In genomic region chr2:71805611-71806567, GRCm38 (mm10) we compare ENCODE assay signal across 19 mouse cellular contexts.
DNase-seq lines count a peak whose midpoint lies in the region; ATAC-seq and TF ChIP-seq lines count a peak whose summit lies in the region.
"Had no signal": no experiment of that assay in that cellular context is flagged by ENCODE, and none has a peak within 500 bp of the region (broad histone marks: within the 10 kb centered on the region; RNA-seq: fewer than 3 reads in every experiment).

No protein-coding gene starts in this region.

- no peak overlapping the region for H3K4me3 ChIP-seq in lung, postnatal 0 days (ENCODE audit: low read depth, low read length)
- H3K4me3 ChIP-seq in intestine, embryonic 14.5 days (ENCODE audit: low read depth, low read length) = no peak overlapping the region
- H3K4me3 ChIP-seq in stomach, embryonic 16.5 days (replicated peaks; ENCODE audit: low read length) = no peak overlapping the region
- H3K4me3 ChIP-seq: embryonic facial prominence, embryonic 15.5 days; limb, embryonic 15.5 days had no signal

- H3K36me3 ChIP-seq in lung, postnatal 0 days (ENCODE audit: insufficient read depth, low read length) = no peaks in the 10 kb centered on the region
- H3K36me3 ChIP-seq in intestine, embryonic 14.5 days (ENCODE audit: control insufficient read depth, insufficient read depth, low read length) = no peaks in the 10 kb centered on the region
- H3K36me3 ChIP-seq in stomach, embryonic 16.5 days (ENCODE audit: control insufficient read depth, insufficient read depth, low read length) = no peaks in the 10 kb centered on the region
- H3K36me3 ChIP-seq: embryonic facial prominence, embryonic 15.5 days; limb, embryonic 15.5 days had no signal

- H3K9me3 ChIP-seq in lung, postnatal 0 days (ENCODE audit: low read length) = no peaks in the 10 kb centered on the region
- no peaks in the 10 kb centered on the region for H3K9me3 ChIP-seq in intestine, embryonic 14.5 days (ENCODE audit: control insufficient read depth, low read length)
- H3K9me3 ChIP-seq in stomach, embryonic 16.5 days (replicated peaks; ENCODE audit: control insufficient read depth, low read length) = no peaks in the 10 kb centered on the region
- H3K9me3 ChIP-seq: embryonic facial prominence, embryonic 15.5 days; limb, embryonic 15.5 days had no signal

- TF ChIP-seq EP300 in lung, postnatal 0 days (IDR thresholded peaks at IDR 0.05) = no peak

- H3K27me3 ChIP-seq in lung, postnatal 0 days (replicated peaks; ENCODE audit: insufficient read depth, low read length) = no peaks in the 10 kb centered on the region
- no peaks in the 10 kb centered on the region for H3K27me3 ChIP-seq in intestine, embryonic 14.5 days (replicated peaks; ENCODE audit: control insufficient read depth, insufficient read depth, low read length)
- H3K27me3 ChIP-seq in stomach, embryonic 16.5 days (ENCODE audit: control insufficient read depth, insufficient read depth, low read length) = no peaks in the 10 kb centered on the region
- H3K27me3 ChIP-seq: embryonic facial prominence, embryonic 15.5 days; limb, embryonic 15.5 days had no signal

- H3K27ac ChIP-seq in lung, postnatal 0 days (ENCODE audit: low read length) = no peak overlapping the region; the same call in 1 of the 2 replicates
- H3K27ac ChIP-seq in intestine, embryonic 14.5 days (ENCODE audit: low read depth) = 0 out of 2 replicates have a peak overlapping the region, but pooled peaks have one; percentile 9
- peak overlapping the region; percentile 83 for H3K27ac ChIP-seq in stomach, embryonic 16.5 days (ENCODE audit: low read length)
- H3K27ac ChIP-seq: embryonic facial prominence, embryonic 15.5 days; hindbrain, embryonic 14.5 days; limb, embryonic 15.5 days had no signal

- no peak overlapping the region for H3K9ac ChIP-seq in lung, postnatal 0 days (replicated peaks; ENCODE audit: low read depth)
- H3K9ac ChIP-seq in intestine, embryonic 14.5 days (ENCODE audit: low read length) = no peak overlapping the region
- no peak overlapping the region for H3K9ac ChIP-seq in stomach, embryonic 16.5 days (ENCODE audit: low read length)
- H3K9ac ChIP-seq: embryonic facial prominence, embryonic 15.5 days; hindbrain, embryonic 14.5 days; limb, embryonic 15.5 days; liver, postnatal 0 days had no signal

- peak; percentile 90 for DNase-seq in heart, adult 11 months
- DNase-seq in heart, adult 18-20 months = no peak
- DNase-seq in lung, postnatal 0 days (ENCODE audit: low spot score) = peak; percentile 47
- DNase-seq in lung, postnatal 10 days = no peak
- DNase-seq in intestine, embryonic 14.5 days (ENCODE audit: low spot score) = no peak
- no peak for DNase-seq in embryo, embryonic 10 days (ENCODE audit: low spot score)
- DNase-seq in right cerebral cortex, adult 2 months (ENCODE audit: low spot score in 2 of 2) = no peak
- DNase-seq: cerebellum, adult 9-11 months; gastrocnemius, postnatal 10 days; heart, postnatal 14 days; liver, postnatal 0 days; lung, postnatal 36 days had no signal

- TF ChIP-seq CTCF in lung, postnatal 0 days (IDR thresholded peaks at IDR 0.05) = no peak

- H3K4me1 ChIP-seq in lung, postnatal 0 days (ENCODE audit: insufficient read depth, low read depth, low read length) = peaks cover 6% of the 10 kb centered on the region; the same call in 1 of the 2 replicates
- H3K4me1 ChIP-seq in intestine, embryonic 14.5 days (replicated peaks; ENCODE audit: control insufficient read depth, insufficient read depth, low read length) = no peaks in the 10 kb centered on the region
- peaks cover 33% of the 10 kb centered on the region for H3K4me1 ChIP-seq in stomach, embryonic 16.5 days (ENCODE audit: control insufficient read depth, insufficient read depth, low read length)

- H3K4me2 ChIP-seq in lung, postnatal 0 days (replicated peaks; ENCODE audit: low read depth, low read length) = no peak overlapping the region
- no peak overlapping the region for H3K4me2 ChIP-seq in intestine, embryonic 14.5 days (ENCODE audit: low read length)
- H3K4me2 ChIP-seq in stomach, embryonic 16.5 days (ENCODE audit: low read depth, low read length) = peak overlapping the region; percentile 14; the same call in 1 of the 2 replicates
- H3K4me2 ChIP-seq: embryonic facial prominence, embryonic 15.5 days; heart, embryonic 11.5 days; hindbrain, embryonic 14.5 days; limb, embryonic 15.5 days; midbrain, embryonic 11.5 days had no signal

- WGBS in lung, postnatal 0 days = 41% methylated on average over 11 of the region's 11 CpGs
- 53% methylated on average over 11 of the region's 11 CpGs for WGBS in intestine, embryonic 14.5 days
- WGBS in stomach, embryonic 16.5 days = 48% methylated on average over 11 of the region's 11 CpGs

- ATAC-seq in lung, postnatal 0 days = peak; percentile 58
- peak; percentile 17; the same call in 1 of the 2 replicates for ATAC-seq in intestine, embryonic 14.5 days (replicated peaks; ENCODE audit: low FRiP score, low TSS enrichment, low read depth)
- ATAC-seq in stomach, embryonic 16.5 days (ENCODE audit: insufficient read depth, low FRiP score) = peak; percentile 48; the same call in 1 of the 2 replicates
- ATAC-seq: CD4-positive, CD25-positive, alpha-beta regulatory T cell, adult 4 months; liver, postnatal 0 days had no signal

Comparison
In these comparisons a context has a peak if more than half of its experiments do, and no peak if none do; other contexts are left out.
1. DNase-seq: peak in heart, adult 11 months (single experiment) and lung, postnatal 0 days (single experiment); none in heart, adult 18-20 months (0 of 2), lung, postnatal 10 days (single experiment), intestine, embryonic 14.5 days (single experiment), embryo, embryonic 10 days (single experiment) and right cerebral cortex, adult 2 months (0 of 2).
2. Peak in every context shown above with its lines, with median percentiles within 50 percentile points of each other: ATAC-seq.